Mouse (Mus musculus) mesoderm, embryonic 11.5 days (tissue): ENCODE data around the gene Celf3.

Experiments used
- DNase-seq: peaks from one replicate; pipeline ENCODE4 v3.0.0-alpha.2; 2012; ENCODE audit warnings: low read depth, low spot score

Celf3 gene

GRCm38 (mm10) chr3:94477981-94478422, at the start of gene Celf3:
Celf3 (plus strand) TSS chr3:94478295.
- DNase-seq, result peak; percentile 81

DNA sequence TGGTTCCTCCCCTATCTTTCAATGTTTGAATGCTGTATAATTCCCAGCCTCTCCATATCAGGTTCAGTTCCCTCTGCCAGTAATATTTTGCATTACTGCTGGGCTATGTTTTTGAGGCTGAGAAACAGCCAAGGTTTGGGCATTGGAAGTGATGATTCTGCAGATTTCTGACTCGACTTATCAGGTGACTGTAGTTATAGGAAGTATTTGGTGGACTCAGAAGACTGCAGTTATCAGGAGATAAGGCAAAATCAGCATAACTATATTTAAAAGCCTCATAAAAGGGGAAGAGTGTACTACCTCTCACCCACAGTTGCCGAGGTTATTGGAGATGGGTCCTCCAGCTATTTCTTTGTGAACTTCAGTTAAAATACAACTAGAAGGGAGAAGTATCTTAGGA, 47.1 kb upstream of the Celf3 start:
- DNase-seq, result no peak

GRCm38 (mm10) chr3:94434305-94434704, 43.8 kb upstream of the Celf3 start:
- DNase-seq, result no peak

GRCm38 (mm10) chr3:94436420-94436819, 41.7 kb upstream of the Celf3 start:
- DNase-seq, result no peak

DNA sequence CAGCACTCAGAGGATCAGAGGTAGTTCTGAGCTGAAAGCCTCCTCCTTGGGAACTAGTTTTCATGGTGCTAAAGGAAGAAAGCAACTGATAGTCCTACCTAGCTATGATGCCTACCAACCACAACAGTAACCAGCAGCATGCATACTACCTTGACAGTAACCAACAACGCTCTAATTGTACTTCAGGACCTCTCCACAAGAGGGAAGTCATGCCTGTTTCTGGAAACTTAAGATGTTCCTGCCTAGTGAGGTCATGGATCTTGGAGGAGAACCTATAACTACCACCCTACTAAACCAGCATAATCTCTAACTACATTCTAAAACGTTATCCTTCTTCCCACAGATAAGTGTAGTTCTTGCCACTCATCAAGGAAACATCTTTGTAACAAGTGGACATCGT, 36.9 kb upstream of the Celf3 start:
- DNase-seq, result no peak

DNA sequence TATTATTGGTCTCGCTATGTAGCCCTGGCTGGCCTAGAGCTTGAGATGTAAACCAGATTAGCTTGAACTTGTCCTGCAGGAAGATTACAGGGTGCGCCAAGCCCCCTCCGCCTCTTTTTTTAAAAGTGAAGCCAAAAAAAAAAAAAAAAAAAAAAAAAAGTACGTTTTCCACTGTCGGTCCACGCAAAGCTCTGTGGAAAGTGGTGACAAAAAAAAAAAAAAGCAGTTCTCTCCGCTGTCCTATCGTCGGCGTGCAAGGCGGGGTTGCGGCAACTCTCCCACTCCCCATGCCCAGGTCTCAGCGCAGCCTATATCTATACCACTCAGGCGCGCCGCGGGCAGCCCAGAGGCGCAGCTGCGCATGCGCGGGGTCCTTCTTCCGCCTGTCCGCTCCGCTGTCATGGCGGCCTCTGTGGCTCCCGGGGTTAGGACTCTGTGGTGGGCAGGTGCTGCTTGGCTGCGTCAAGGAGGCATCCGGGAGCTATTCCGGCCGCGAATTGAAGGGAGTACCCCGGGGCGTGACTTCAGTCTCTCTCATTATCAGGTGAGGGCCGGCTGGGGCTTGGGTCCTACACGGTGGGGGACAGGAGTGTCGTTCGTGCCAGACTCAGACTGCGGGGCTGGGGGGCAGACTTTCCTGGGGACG, 35.0 kb upstream of the Celf3 start, which contains the start of gene Mrpl9:
TSS of gene Mrpl9 (plus strand) at position 368 of the 646 bp plus-strand sequence.
- DNase-seq, result peak; percentile 97

DNA sequence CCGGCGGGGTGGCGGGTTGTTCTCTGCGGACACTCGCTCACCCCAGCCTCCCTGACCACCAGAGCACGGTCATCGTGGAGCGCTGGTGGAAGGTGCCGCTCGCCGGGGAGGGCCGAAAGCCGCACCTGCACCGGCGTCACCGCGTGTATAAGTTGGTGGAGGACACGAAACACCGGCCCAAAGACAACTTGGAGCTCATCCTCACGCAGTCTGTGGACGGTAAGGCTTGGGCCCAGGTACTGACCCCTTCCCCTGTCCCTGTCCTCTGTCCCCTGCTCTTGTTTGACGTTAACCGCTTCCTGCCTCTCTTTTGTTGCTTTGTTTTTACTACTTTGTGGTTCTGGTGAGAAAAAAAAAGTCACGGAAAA, 34.5 kb upstream of the Celf3 start, which contains the start of gene Oaz3:
TSS of gene Oaz3 (minus strand) at position 319 of the 368 bp plus-strand sequence.
- no peak for DNase-seq

GRCm38 (mm10) chr3:94449377-94449776, 28.7 kb upstream of the Celf3 start:
- no peak for DNase-seq

- DNase-seq, result peak; percentile 94
Measured at GRCm38 (mm10) chr3:94456529-94457000, 21.5 kb upstream of the Celf3 start.

GRCm38 (mm10) chr3:94457055-94457454, 21.0 kb upstream of the Celf3 start:
- DNase-seq, result no peak

- DNase-seq, result no peak
Measured at GRCm38 (mm10) chr3:94459834-94460233, 18.3 kb upstream of the Celf3 start.

DNA sequence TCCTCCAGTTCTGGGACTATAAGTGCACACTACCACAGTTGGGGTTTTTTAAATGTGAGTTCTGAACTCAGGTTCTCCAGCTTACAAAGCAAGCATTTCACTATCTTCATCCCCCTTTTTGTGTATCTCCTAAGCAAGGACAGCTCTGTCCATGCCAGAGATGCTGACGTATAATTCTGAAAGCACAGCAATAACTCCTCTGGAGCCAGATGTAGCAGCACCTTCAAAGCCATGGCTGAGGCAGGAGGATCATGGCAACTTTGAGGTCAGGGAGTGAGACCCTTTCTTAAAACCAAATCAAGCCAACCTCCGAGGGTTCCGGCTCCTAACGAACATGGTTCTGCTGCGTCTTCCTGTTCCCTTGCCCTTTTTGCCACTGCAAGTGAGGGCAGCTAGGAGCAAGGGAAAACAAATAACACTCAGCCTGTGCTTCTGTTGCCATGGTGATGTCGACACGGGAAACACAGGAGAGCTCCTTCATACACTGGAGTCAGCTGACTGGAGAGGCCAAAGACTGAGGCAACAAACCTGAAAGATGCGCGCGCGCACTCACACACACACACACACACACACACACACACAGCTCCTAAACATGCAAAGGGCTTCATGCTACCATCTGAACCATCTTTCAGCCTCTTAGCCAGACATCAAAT, 14.0 kb upstream of the Celf3 start:
- peak; percentile 60 for DNase-seq

DNA sequence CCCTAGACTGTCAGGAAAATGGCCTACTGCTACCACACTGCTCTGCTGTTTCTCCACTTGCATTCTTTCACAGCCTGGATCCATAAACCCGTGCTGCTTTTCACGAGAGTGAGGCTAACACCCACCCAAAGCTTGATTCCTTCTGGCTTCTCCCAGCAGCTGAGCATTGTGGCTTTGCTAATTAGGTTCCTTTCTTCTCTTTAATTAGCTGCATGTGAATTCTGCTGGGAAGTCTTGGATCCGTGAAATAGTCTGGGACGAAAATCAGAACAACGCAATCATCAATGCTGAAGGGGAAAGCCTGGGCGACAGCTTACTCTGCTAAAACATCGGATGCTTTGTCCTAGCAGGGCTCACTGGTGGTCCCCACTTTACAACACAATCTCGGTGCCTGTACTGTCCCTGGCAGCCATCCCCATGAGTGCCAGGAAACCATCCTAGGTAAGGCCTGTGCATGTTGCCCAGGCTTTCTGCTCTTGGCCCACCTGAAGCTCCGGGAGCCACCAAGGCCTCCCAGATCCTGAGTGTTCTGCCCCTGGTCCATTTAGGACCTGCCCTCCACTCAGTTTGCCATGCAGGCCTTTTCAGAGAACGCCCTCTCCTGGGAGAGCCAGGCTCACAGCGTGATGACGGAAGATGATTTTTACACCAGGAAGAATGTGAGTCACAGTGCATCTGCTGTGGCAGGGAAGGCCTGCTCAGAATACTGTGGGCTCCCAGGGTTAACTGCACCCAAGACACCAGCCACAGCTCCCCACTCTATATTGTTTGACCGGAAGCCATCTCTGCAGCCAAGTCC, 12.3 kb upstream of the Celf3 start:
- DNase-seq, result no peak

DNA sequence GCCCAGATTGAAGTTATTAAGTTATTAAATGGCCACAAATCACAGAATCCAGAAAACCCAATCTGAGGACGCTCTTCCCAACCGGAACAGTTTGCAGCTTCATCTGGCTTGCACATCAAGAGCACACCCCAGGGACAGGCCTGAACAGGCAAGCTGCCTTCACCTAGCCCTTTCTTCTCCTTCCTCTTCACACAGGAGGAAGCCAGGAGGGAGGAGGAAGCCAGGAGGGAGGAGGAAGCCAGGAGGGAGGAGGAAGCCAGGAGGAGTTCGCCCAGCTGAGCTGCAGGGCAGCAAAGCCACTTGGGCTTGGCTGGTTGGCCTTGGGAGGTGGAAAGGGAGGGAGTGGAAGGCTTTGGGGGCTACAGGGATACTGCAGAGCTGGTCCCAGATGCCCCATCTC, 9.2 kb upstream of the Celf3 start:
- DNase-seq, result no peak

- peak; percentile 58 for DNase-seq
Measured at GRCm38 (mm10) chr3:94472447-94473114, 5.5 kb upstream of the Celf3 start.

GRCm38 (mm10) chr3:94473115-94473505, 5.0 kb upstream of the Celf3 start:
- DNase-seq, result no peak

DNA sequence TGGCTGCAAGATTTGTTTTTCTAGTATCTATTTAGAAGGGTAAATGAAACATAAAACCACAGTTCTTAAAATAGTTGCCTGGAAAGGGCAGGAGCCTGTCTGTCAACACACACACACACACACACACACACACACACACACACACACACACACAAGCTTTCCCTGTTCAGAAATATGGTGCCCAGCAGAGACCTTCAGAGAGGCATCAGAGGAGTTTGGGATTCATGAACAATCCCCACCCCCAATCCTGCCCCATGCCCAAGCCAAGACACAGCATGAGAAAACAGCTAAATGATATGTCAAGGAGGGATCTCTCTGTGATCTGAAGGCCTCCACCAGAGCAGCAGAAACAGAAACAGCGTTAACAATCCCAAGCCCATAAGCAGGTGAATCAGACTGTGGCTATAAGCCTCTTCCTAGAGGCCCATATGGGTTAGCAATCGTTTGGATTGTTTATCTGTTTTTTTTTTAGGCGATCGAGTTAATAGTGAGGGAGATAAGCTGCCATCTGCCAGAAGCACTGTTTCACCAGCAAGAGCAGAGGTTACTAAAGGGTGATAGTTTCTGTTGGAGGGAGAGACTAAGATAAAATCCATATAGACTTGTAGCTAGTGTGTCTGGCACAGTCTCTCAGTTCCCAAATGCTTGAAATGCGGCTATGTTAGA, 4.4 kb upstream of the Celf3 start:
- no peak for DNase-seq

GRCm38 (mm10) chr3:94476301-94477035, 1.6 kb upstream of the Celf3 start:
- no peak for DNase-seq

- no peak for DNase-seq
Measured at GRCm38 (mm10) chr3:94477444-94477843, 651 bp upstream of the Celf3 start.

DNA sequence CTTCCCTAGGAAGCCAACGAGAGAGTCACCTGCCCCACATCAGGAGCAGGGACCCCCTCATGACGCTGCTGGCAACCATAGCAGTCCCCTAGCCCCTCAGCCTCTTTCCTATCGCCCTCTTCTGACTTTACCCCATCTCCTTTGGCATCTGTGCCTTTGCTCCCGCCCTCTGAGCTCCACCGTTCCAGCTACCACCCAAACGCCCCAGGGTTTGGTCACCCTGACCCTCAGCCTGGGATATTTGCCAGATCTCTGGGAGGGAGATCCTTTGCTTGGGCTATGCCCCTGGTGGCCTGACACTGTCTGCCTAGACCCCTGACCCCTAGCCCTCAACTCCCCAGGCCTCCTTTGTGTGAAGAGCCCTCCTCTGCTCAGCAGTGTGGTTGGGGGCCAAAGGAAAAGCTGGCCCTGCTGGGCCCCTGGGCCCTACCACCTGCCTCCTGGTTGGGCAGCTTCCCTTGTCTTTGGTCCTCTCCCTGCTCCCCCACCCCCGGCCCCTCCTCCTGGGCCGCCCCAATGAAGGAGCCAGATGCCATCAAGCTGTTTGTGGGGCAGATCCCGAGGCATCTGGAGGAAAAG, 585 bp downstream of the Celf3 start:
- DNase-seq, result no peak
